Mouse (Mus musculus): ENCODE results near the gene Rab27a. TPM values are rescaled to one million over a fixed set of nuclear protein-coding genes. Genes with fewer than 3 reads are reported as not detected.

Rab27a gene
- total RNA-seq, 2 experiments from 2014 or later, result 5.1 to 6.9 TPM

Small RNAs within 50 kb of the gene (microRNA-seq; reads per million reads assigned to microRNA genes)
- 0 reads per million in 2 experiments for gene Gm27353

Other genes starting within 250 kb of the Rab27a start
- under 1 TPM in 1 of 2 experiments, not detected in 1; 0.02 TPM for gene Prtg, start 238.0 kb upstream of the Rab27a start, total RNA-seq (2021)
- gene Pygo1, start 119.2 kb upstream of the Rab27a start, total RNA-seq (2021), result 10 to 100 TPM; 13.5 to 14.9 TPM
- under 1 TPM; 0.30 to 0.57 TPM for gene Dyx1c1, start 86.1 kb upstream of the Rab27a start, total RNA-seq (2021)
- gene Gm44503, start 86.0 kb upstream of the Rab27a start, total RNA-seq (2021), result not detected
- 1 to 10 TPM; 5.8 to 6.7 TPM for gene Ccpg1os, start 59.5 kb upstream of the Rab27a start, total RNA-seq (2021)
- gene Ccpg1, start 59.4 kb upstream of the Rab27a start, total RNA-seq (2021), result 10 to 100 TPM; 84.9 to 95.1 TPM
- 1 to 10 TPM; 1.8 to 2.5 TPM for gene Pigb, start 4.5 kb upstream of the Rab27a start, total RNA-seq (2021)
- under 1 TPM; 0.40 to 0.46 TPM for gene Khdc3, start 57.0 kb downstream of the Rab27a start, total RNA-seq (2021)
- gene Gm20509, start 57.6 kb downstream of the Rab27a start, total RNA-seq (2021), result not detected
- 10 to 100 TPM; 46.0 to 53.9 TPM for gene Rsl24d1, start 68.6 kb downstream of the Rab27a start, total RNA-seq (2021)